Mouse (Mus musculus): ENCODE measurements at regions not wholly inside any gene's neighbourhood (a gene's known extent, or its start where the extent isn't known, plus 50 kb on each side); places are given as distances from the start of the nearest gene placed in this dataset.
"Not testable (repeated sequence)": the region's sequence is repeated elsewhere in the genome, so short reads cannot be mapped to it uniquely, and the experiment has no call there.

- DNase-seq (ENCODE audit: low spot score in 2 of 2): no peak
Observed at GRCm38 (mm10) chr1:143263263-143264038, 377.0 kb upstream of the B3galt2 start.

DNA sequence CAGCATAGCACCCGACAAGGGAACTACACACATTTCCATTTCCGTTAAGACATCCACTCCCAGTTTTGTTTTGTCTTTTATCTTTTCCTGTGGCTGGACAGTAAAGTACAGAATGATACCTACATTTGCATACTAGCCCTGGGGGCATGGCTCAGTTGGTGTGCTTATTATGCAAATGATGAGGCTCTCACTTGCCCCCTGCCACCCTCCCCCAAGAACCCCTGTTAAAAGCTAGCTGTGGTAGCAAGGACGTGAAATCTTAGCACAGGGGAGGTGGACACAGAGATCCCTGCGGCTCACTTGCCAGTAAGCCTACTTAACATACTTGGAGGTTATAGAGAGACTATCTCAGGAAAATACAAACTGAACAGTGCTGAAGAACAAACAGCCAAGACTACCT lies 375.2 kb upstream of the B3galt2 start:
- no peak for DNase-seq (ENCODE audit: low spot score in 2 of 2)

GRCm38 (mm10) chr1:143286274-143286967 lies 354.0 kb upstream of the B3galt2 start:
- no peak for DNase-seq (ENCODE audit: low spot score in 2 of 2)

GRCm38 (mm10) chr1:143287448-143287847 lies 353.0 kb upstream of the B3galt2 start:
- DNase-seq (ENCODE audit: low spot score in 2 of 2): no peak

DNA sequence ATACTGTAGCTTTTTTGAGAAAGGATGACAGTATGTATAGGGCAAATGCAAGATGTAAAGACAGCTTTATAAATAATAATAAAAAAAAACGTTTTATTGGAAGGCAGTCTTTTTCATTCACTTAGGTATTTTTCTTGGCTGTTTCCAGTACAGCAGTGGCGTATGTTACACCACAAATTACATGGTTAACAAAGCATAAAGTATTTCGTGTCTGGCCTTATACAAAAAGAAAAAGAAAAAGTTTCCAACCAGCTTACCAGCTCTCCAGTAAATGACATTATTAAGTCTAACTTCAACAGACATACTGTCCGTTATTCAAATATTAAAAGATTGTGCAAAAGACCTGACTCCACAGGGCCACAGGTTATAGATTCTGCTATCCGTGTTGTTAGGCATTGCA lies 343.9 kb upstream of the B3galt2 start:
- no peak for DNase-seq (ENCODE audit: low spot score in 2 of 2)

GRCm38 (mm10) chr1:143307379-143307778 lies 333.1 kb upstream of the B3galt2 start:
- DNase-seq (ENCODE audit: low spot score in 2 of 2): no peak

GRCm38 (mm10) chr1:143318381-143318780 lies 322.1 kb upstream of the B3galt2 start:
- peak in 1 of 2 experiments; percentile 30 for DNase-seq (ENCODE audit: low spot score in 2 of 2)

- peak in 1 of 2 experiments; percentile 3 for DNase-seq (ENCODE audit: low spot score in 2 of 2)
Observed at GRCm38 (mm10) chr1:143319568-143319967, 320.9 kb upstream of the B3galt2 start.

DNA sequence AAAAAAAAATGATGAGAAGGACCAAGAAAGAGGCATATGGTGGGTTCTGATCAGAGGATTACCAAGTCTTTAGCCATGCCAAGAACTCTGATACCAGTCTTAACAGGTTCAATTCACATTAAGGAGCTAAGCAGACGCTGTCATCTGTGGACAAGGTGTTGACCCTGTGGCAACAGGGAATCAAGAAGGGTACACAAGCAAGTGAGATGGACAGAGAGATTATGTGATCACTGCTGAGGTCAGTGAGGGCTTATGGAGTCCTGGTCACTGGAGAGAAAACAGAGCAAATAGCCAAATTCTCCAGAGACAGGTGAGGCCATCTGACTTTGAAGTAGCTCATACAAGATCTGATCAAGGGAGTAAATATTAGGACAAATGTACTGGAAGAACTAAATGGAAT lies 289.1 kb upstream of the B3galt2 start:
- no peak for DNase-seq (ENCODE audit: low spot score in 2 of 2)

GRCm38 (mm10) chr1:143360256-143360655 lies 280.2 kb upstream of the B3galt2 start:
- DNase-seq (ENCODE audit: low spot score in 2 of 2): not testable (repeated sequence)

- DNase-seq (ENCODE audit: low spot score in 2 of 2): no peak
Observed at GRCm38 (mm10) chr1:143391851-143392250, 248.6 kb upstream of the B3galt2 start.
